Mouse (Mus musculus): ENCODE measurements around the gene Cd40lg. TPM values are rescaled to one million over a fixed set of nuclear protein-coding genes. Genes with fewer than 3 reads are reported as not detected.

Cd40lg gene
- polyA plus RNA-seq, 1 experiment: 1.9 TPM

- 64% methylated on average over 5 of the region's 5 CpGs for WGBS
- Histone ChIP-seq H3K36me3 (ENCODE audit: control insufficient read depth, insufficient read depth, low read length) (no peaks in the 10 kb centered on the region), H3K4me3 (ENCODE audit: extremely low read depth, insufficient read depth, insufficient read length) (0 out of 2 replicates have a peak overlapping the region, but pooled peaks have one; percentile 8), H3K27me3 (ENCODE audit: control insufficient read depth, insufficient read depth, low read length) (no peaks in the 10 kb centered on the region), H3K4me1 (ENCODE audit: control insufficient read depth, insufficient read depth, insufficient read length) (no peaks in the 10 kb centered on the region; the same call in 1 of the 2 replicates), H3K27ac (ENCODE audit: insufficient read depth, low read length) (peak overlapping the region; percentile 57)
- DNase-seq (ENCODE audit: low read depth in 1 of 2, low spot score in 2 of 2): no peak
- TF ChIP-seq CTCF (IDR thresholded peaks at IDR 0.05; ENCODE audit: extremely low read depth, insufficient read depth, insufficient read length, insufficient replicate concordance) (no peak), POLR2A (IDR thresholded peaks at IDR 0.05; ENCODE audit: low read depth, low read length) (no peak)
Observed at GRCm38 (mm10) chrX:57216271-57216670, 4.3 kb downstream of the Cd40lg start.

- no peaks in the 10 kb centered on the region for H3K27me3 ChIP-seq (ENCODE audit: control insufficient read depth, insufficient read depth, low read length)
- no peaks in the 10 kb centered on the region for H3K36me3 ChIP-seq (ENCODE audit: control insufficient read depth, insufficient read depth, low read length)
- no peak for DNase-seq (ENCODE audit: low read depth in 1 of 2, low spot score in 2 of 2)
- H3K27ac ChIP-seq (ENCODE audit: insufficient read depth, low read length): no peak overlapping the region
- H3K4me1 ChIP-seq (ENCODE audit: control insufficient read depth, insufficient read depth, insufficient read length): peaks cover 6% of the 10 kb centered on the region; the same call in 1 of the 2 replicates
- TF ChIP-seq CTCF (IDR thresholded peaks at IDR 0.05; ENCODE audit: extremely low read depth, insufficient read depth, insufficient read length, insufficient replicate concordance) (no peak), POLR2A (IDR thresholded peaks at IDR 0.05; ENCODE audit: low read depth, low read length) (no peak)
- H3K4me3 ChIP-seq (ENCODE audit: extremely low read depth, insufficient read depth, insufficient read length): no peak overlapping the region
- 87% methylated on average over 5 of the region's 5 CpGs for WGBS
Observed at GRCm38 (mm10) chrX:57219563-57219962, 7.6 kb downstream of the Cd40lg start.

GRCm38 (mm10) chrX:57221881-57222280 lies 9.9 kb downstream of the Cd40lg start:
- DNase-seq (ENCODE audit: low read depth in 1 of 2, low spot score in 2 of 2): peak in 1 of 2 experiments; percentile 9
- Histone ChIP-seq H3K4me1 (ENCODE audit: control insufficient read depth, insufficient read depth, insufficient read length) (peaks cover 6% of the 10 kb centered on the region; the same call in 1 of the 2 replicates), H3K27me3 (ENCODE audit: control insufficient read depth, insufficient read depth, low read length) (no peaks in the 10 kb centered on the region), H3K36me3 (ENCODE audit: control insufficient read depth, insufficient read depth, low read length) (no peaks in the 10 kb centered on the region), H3K4me3 (ENCODE audit: extremely low read depth, insufficient read depth, insufficient read length) (no peak overlapping the region), H3K27ac (ENCODE audit: insufficient read depth, low read length) (peak overlapping the region; percentile 35; the same call in 1 of the 2 replicates)
- WGBS: 55% methylated on average over 3 of the region's 3 CpGs
- no peak for TF ChIP-seq CTCF (IDR thresholded peaks at IDR 0.05; ENCODE audit: extremely low read depth, insufficient read depth, insufficient read length, insufficient replicate concordance)
- TF ChIP-seq POLR2A (IDR thresholded peaks at IDR 0.05; ENCODE audit: low read depth, low read length): no peak

- no peak for TF ChIP-seq CTCF (IDR thresholded peaks at IDR 0.05; ENCODE audit: extremely low read depth, insufficient read depth, insufficient read length, insufficient replicate concordance)
- TF ChIP-seq POLR2A (IDR thresholded peaks at IDR 0.05; ENCODE audit: low read depth, low read length): no peak
- 85% methylated on average over 10 of the region's 10 CpGs for WGBS
Observed at GRCm38 (mm10) chrX:57223301-57223700, 11.4 kb downstream of the Cd40lg start.

GRCm38 (mm10) chrX:57228178-57228577 lies 16.2 kb downstream of the Cd40lg start:
- no peaks in the 10 kb centered on the region for H3K27me3 ChIP-seq (ENCODE audit: control insufficient read depth, insufficient read depth, low read length)
- no peaks in the 10 kb centered on the region; the same call in 1 of the 2 replicates for H3K4me1 ChIP-seq (ENCODE audit: control insufficient read depth, insufficient read depth, insufficient read length)
- peak overlapping the region; percentile 42 for H3K4me3 ChIP-seq (ENCODE audit: extremely low read depth, insufficient read depth, insufficient read length)
- no peak for TF ChIP-seq POLR2A (IDR thresholded peaks at IDR 0.05; ENCODE audit: low read depth, low read length)
- no peak for TF ChIP-seq CTCF (IDR thresholded peaks at IDR 0.05; ENCODE audit: extremely low read depth, insufficient read depth, insufficient read length, insufficient replicate concordance)
- 27% methylated on average over 2 of the region's 2 CpGs for WGBS
- H3K27ac ChIP-seq (ENCODE audit: insufficient read depth, low read length): peak overlapping the region; percentile 85
- DNase-seq (ENCODE audit: low read depth in 1 of 2, low spot score in 2 of 2): peak in 1 of 2 experiments; percentile 19
- H3K36me3 ChIP-seq (ENCODE audit: control insufficient read depth, insufficient read depth, low read length): peaks cover 5% of the 10 kb centered on the region; the same call in 1 of the 2 replicates

More at GRCm38 (mm10) chrX:57223301-57223700, 11.4 kb downstream of the Cd40lg start:
- DNase-seq (ENCODE audit: low read depth in 1 of 2, low spot score in 2 of 2): no peak
- H3K4me3 ChIP-seq (ENCODE audit: extremely low read depth, insufficient read depth, insufficient read length): no peak overlapping the region
- no peaks in the 10 kb centered on the region for H3K36me3 ChIP-seq (ENCODE audit: control insufficient read depth, insufficient read depth, low read length)
- H3K4me1 ChIP-seq (ENCODE audit: control insufficient read depth, insufficient read depth, insufficient read length): peaks cover 6% of the 10 kb centered on the region; the same call in 1 of the 2 replicates
- H3K27ac ChIP-seq (ENCODE audit: insufficient read depth, low read length): no peak overlapping the region
- H3K27me3 ChIP-seq (ENCODE audit: control insufficient read depth, insufficient read depth, low read length): no peaks in the 10 kb centered on the region

GRCm38 (mm10) chrX:57233596-57233995 lies 21.7 kb downstream of the Cd40lg start:
- no peak overlapping the region for H3K27ac ChIP-seq (ENCODE audit: insufficient read depth, low read length)
- H3K4me1 ChIP-seq (ENCODE audit: control insufficient read depth, insufficient read depth, insufficient read length): no peaks in the 10 kb centered on the region
- TF ChIP-seq CTCF (IDR thresholded peaks at IDR 0.05; ENCODE audit: extremely low read depth, insufficient read depth, insufficient read length, insufficient replicate concordance) (no peak), POLR2A (IDR thresholded peaks at IDR 0.05; ENCODE audit: low read depth, low read length) (no peak)
- WGBS: 70% methylated on average over 2 of the region's 2 CpGs
- H3K27me3 ChIP-seq (ENCODE audit: control insufficient read depth, insufficient read depth, low read length): no peaks in the 10 kb centered on the region
- peaks cover 6% of the 10 kb centered on the region for H3K36me3 ChIP-seq (ENCODE audit: control insufficient read depth, insufficient read depth, low read length)
- DNase-seq (ENCODE audit: low read depth in 1 of 2, low spot score in 2 of 2): no peak
- H3K4me3 ChIP-seq (ENCODE audit: extremely low read depth, insufficient read depth, insufficient read length): no peak overlapping the region

GRCm38 (mm10) chrX:57235982-57236381 lies 24.0 kb downstream of the Cd40lg start:
- Histone ChIP-seq H3K36me3 (ENCODE audit: control insufficient read depth, insufficient read depth, low read length) (peaks cover 8% of the 10 kb centered on the region), H3K27ac (ENCODE audit: insufficient read depth, low read length) (no peak overlapping the region), H3K27me3 (ENCODE audit: control insufficient read depth, insufficient read depth, low read length) (no peaks in the 10 kb centered on the region), H3K4me3 (ENCODE audit: extremely low read depth, insufficient read depth, insufficient read length) (no peak overlapping the region), H3K4me1 (ENCODE audit: control insufficient read depth, insufficient read depth, insufficient read length) (no peaks in the 10 kb centered on the region)
- 70% methylated on average over 4 of the region's 4 CpGs for WGBS
- TF ChIP-seq POLR2A (IDR thresholded peaks at IDR 0.05; ENCODE audit: low read depth, low read length): no peak
- no peak for TF ChIP-seq CTCF (IDR thresholded peaks at IDR 0.05; ENCODE audit: extremely low read depth, insufficient read depth, insufficient read length, insufficient replicate concordance)
- no peak for DNase-seq (ENCODE audit: low read depth in 1 of 2, low spot score in 2 of 2)

Measured in spleen, adult 2 months (tissue).